Mouse (Mus musculus) liver, embryonic 15.5 days (tissue): Measurements from ENCODE around the gene Pacs2. TPM values are rescaled to one million over a fixed set of nuclear protein-coding genes. Genes with fewer than 3 reads are reported as not detected.

ENCODE experiments used
- ATAC-seq: fragments of 200-750 bp; cut with Nextera tagmentation; 2 replicates; pipeline ENCODE4 v1.8.0; 2017; ENCODE audit warnings: moderate number of reproducible peaks, mild to moderate bottlenecking, moderate library complexity; ENCODE audit not compliant: insufficient read depth
- H3K27ac ChIP-seq: fragments of 300-500 bp; sonication (generic); replicated peaks from 2 replicates; pipeline ENCODE4 v1.5.1; 2015; ENCODE audit warnings: mild to moderate bottlenecking, inconsistent platforms
- H3K27me3 ChIP-seq: fragments of 300-500 bp; sonication (generic); 2 replicates; pipeline ENCODE4 v1.6.1; 2015; ENCODE audit warnings: mild to moderate bottlenecking, inconsistent platforms
- H3K36me3 ChIP-seq: fragments of 300-500 bp; sonication (generic); replicated peaks from 2 replicates; pipeline ENCODE4 v1.6.1; 2015; ENCODE audit warnings: moderate library complexity, mild to moderate bottlenecking, inconsistent platforms
- H3K4me1 ChIP-seq: fragments of 300-500 bp; sonication (generic); replicated peaks from 2 replicates; pipeline ENCODE4 v1.6.1; 2015; ENCODE audit warnings: inconsistent platforms
- H3K4me2 ChIP-seq: fragments of 300-500 bp; sonication (generic); 2 replicates; pipeline ENCODE4 v1.6.1; 2015; ENCODE audit warnings: moderate library complexity, mild to moderate bottlenecking, inconsistent platforms
- H3K4me3 ChIP-seq: fragments of 300-500 bp; sonication (generic); replicated peaks from 2 replicates; pipeline ENCODE4 v1.5.1; 2015; ENCODE audit warnings: mild to moderate bottlenecking, inconsistent platforms
- H3K9ac ChIP-seq: fragments of 300-500 bp; sonication (generic); 2 replicates; pipeline ENCODE4 v1.6.1; 2015; ENCODE audit warnings: moderate library complexity, mild to moderate bottlenecking, inconsistent platforms
- H3K9me3 ChIP-seq: fragments of 300-500 bp; sonication (generic); replicated peaks from 2 replicates; pipeline ENCODE4 v1.6.1; 2016; ENCODE audit warnings: inconsistent platforms
- WGBS: fragments of 180-500 bp; shearing (Covaris S2); methylation state at CpG from one replicate; pipeline ENCODE4 v1.1.7; 2015; ENCODE audit warnings: mixed read lengths; ENCODE audit not compliant: insufficient replicate concordance; 5-methylcytosine and 5-hydroxymethylcytosine counted together
- polyA plus RNA-seq: library from polyadenylated mRNA; unstranded; fragments of >200 nt; fragmentation: Nextera tagmentation; extraction: Ambion mirVana; gene quantifications from 2 replicates; pipeline ENCODE4 v1.2.1, GENCODE M21; 2015

Pacs2 gene
- polyA plus RNA-seq, 1 experiment from 2014 or later, result 6.1 TPM

DNA sequence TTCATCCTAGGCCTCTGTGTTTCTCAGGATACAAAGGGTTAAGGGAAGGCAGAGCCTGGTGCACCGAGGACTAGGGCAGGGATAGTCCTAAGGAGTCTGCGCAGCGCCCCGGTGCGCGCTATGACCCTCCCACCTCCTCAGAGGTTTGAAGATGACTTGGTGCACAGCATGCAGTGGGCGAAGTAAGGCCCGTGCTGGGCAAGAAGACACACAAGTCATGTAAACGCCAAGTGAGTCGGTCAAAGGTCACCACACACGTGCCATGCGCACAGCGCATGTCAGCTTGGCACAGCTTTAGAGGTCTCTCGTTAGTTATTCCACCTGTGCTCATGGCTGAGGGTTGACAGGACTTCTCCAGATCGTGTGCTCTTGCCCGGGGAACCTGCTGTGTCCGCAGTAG, 75.7 kb downstream of the Pacs2 start:
- Histone ChIP-seq H3K27ac (no peak overlapping the region), H3K9me3 (no peaks in the 10 kb centered on the region), H3K4me1 (no peaks in the 10 kb centered on the region), H3K9ac (no peak overlapping the region), H3K36me3 (no peaks in the 10 kb centered on the region), H3K4me3 (no peak overlapping the region), H3K4me2 (no peak overlapping the region), H3K27me3 (peaks cover 23% of the 10 kb centered on the region)
- 81% methylated on average over 17 of the region's 17 CpGs for WGBS
- ATAC-seq, result no peak

- H3K27ac ChIP-seq, result no peak overlapping the region
- peak overlapping the region; percentile 97; the same call in 1 of the 2 replicates for H3K4me2 ChIP-seq
- ATAC-seq, result no peak
- peaks cover 41% of the 10 kb centered on the region for H3K4me1 ChIP-seq
- no peaks in the 10 kb centered on the region for H3K9me3 ChIP-seq
- H3K36me3 ChIP-seq, result no peaks in the 10 kb centered on the region
- no peak overlapping the region for H3K9ac ChIP-seq
- WGBS, result 63% methylated on average over 5 of the region's 5 CpGs
- no peak overlapping the region; the same call in 1 of the 2 replicates for H3K4me3 ChIP-seq
- peaks cover 21% of the 10 kb centered on the region; the same call in 1 of the 2 replicates for H3K27me3 ChIP-seq
Measured at GRCm38 (mm10) chr12:113097040-113097439, 82.7 kb downstream of the Pacs2 start.

- 3% methylated on average over 39 of the region's 53 CpGs for WGBS
- H3K4me2 ChIP-seq, result peak within 1 kb of the TSS; percentile 97
- H3K9ac ChIP-seq, result peak within 1 kb of the TSS; percentile 98
- no peaks in the 10 kb centered on the region for H3K9me3 ChIP-seq
- peaks cover 49% of the 10 kb centered on the region for H3K4me1 ChIP-seq
- H3K27me3 ChIP-seq, result peaks cover 21% of the 10 kb centered on the region; the same call in 1 of the 2 replicates
- H3K36me3 ChIP-seq, result no peaks in the 10 kb centered on the region; the same call in 1 of the 2 replicates
- peak within 1 kb of the TSS; percentile 92 for H3K4me3 ChIP-seq
- H3K27ac ChIP-seq, result peak within 1 kb of the TSS; percentile 86
- ATAC-seq, result peak; percentile 64
Measured at GRCm38 (mm10) chr12:113097749-113098281, 83.5 kb downstream of the Pacs2 start, which contains the start of gene Mta1. Mta1 (plus strand) TSS chr12:113098278.

GRCm38 (mm10) chr12:113098530-113099151, 84.3 kb downstream of the Pacs2 start:
- Histone ChIP-seq H3K27ac (peak overlapping the region; percentile 86), H3K36me3 (no peaks in the 10 kb centered on the region; the same call in 1 of the 2 replicates), H3K4me3 (peak overlapping the region; percentile 92), H3K4me2 (peak overlapping the region; percentile 97), H3K4me1 (peaks cover 56% of the 10 kb centered on the region), H3K27me3 (peaks cover 21% of the 10 kb centered on the region; the same call in 1 of the 2 replicates), H3K9me3 (no peaks in the 10 kb centered on the region), H3K9ac (peak overlapping the region; percentile 98)
- peak; percentile 17; the same call in 1 of the 2 replicates for ATAC-seq
- under 1% methylated on average over 58 of the region's 60 CpGs for WGBS

GRCm38 (mm10) chr12:113099470-113100237, 85.3 kb downstream of the Pacs2 start:
- H3K27me3 ChIP-seq, result peaks cover 21% of the 10 kb centered on the region; the same call in 1 of the 2 replicates
- H3K9ac ChIP-seq, result peak overlapping the region; percentile 98
- H3K36me3 ChIP-seq, result no peaks in the 10 kb centered on the region; the same call in 1 of the 2 replicates
- peak overlapping the region; percentile 97 for H3K4me2 ChIP-seq
- no peaks in the 10 kb centered on the region for H3K9me3 ChIP-seq
- peak overlapping the region; percentile 92 for H3K4me3 ChIP-seq
- WGBS, result 11% methylated on average over 6 of the region's 6 CpGs
- H3K27ac ChIP-seq, result peak overlapping the region; percentile 86
- ATAC-seq, result no peak
- peaks cover 67% of the 10 kb centered on the region for H3K4me1 ChIP-seq

GRCm38 (mm10) chr12:113100448-113101076, 86.3 kb downstream of the Pacs2 start:
- ATAC-seq, result no peak
- 66% methylated on average over 5 of the region's 5 CpGs for WGBS
- H3K4me3 ChIP-seq, result no peak overlapping the region
- peaks cover 21% of the 10 kb centered on the region; the same call in 1 of the 2 replicates for H3K27me3 ChIP-seq
- H3K27ac ChIP-seq, result 0 out of 2 replicates have a peak overlapping the region, but pooled peaks have one; percentile 30
- H3K36me3 ChIP-seq, result no peaks in the 10 kb centered on the region; the same call in 1 of the 2 replicates
- H3K9me3 ChIP-seq, result no peaks in the 10 kb centered on the region
- H3K9ac ChIP-seq, result no peak overlapping the region
- H3K4me2 ChIP-seq, result 0 out of 2 replicates have a peak overlapping the region, but pooled peaks have one; percentile 97
- H3K4me1 ChIP-seq, result peaks cover 76% of the 10 kb centered on the region

DNA sequence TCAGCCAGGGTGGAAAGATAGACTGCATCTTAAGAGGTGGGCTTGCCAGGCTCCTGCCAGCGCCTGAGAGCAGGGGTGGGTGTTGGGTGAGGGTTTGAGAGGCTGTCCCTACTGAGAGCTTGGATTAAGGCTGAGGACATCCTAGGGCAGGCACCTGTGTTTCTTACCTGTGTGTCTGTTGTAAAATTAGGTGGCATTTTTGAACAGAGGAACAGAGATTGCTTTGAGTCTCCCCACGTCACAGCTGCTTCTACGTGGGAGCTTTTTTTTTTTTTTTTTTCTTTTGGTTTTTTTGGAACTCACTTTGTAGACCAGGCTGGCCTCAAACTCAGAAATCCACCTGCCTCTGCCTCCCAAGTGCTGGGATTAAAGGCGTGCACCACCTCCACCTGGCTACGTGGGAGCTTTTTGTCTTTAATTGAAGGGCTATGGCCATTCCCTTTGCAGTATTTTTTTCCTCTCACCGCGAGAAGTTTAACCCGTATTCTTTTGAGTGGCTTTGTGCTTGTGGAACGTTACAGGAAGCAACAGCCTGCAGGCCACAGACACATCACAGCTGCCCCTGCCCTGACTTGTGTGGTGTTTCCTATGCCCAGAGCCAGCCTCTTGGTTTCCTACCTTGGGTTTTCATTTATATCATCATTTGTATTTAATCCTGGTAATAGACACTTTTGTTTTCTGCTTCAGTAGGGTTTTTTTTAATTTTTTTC, 87.1 kb downstream of the Pacs2 start:
- no peak for ATAC-seq
- Histone ChIP-seq H3K4me3 (no peak overlapping the region), H3K27ac (0 out of 2 replicates have a peak overlapping the region, but pooled peaks have one; percentile 30), H3K27me3 (peaks cover 14% of the 10 kb centered on the region; the same call in 1 of the 2 replicates), H3K9me3 (no peaks in the 10 kb centered on the region), H3K9ac (no peak overlapping the region), H3K4me1 (peaks cover 84% of the 10 kb centered on the region), H3K4me2 (no peak overlapping the region), H3K36me3 (no peaks in the 10 kb centered on the region; the same call in 1 of the 2 replicates)
- 65% methylated on average over 9 of the region's 9 CpGs for WGBS

- H3K27ac ChIP-seq, result peak overlapping the region; percentile 38; the same call in 1 of the 2 replicates
- H3K4me3 ChIP-seq, result no peak overlapping the region
- no peaks in the 10 kb centered on the region; the same call in 1 of the 2 replicates for H3K36me3 ChIP-seq
- ATAC-seq, result no peak
- H3K9ac ChIP-seq, result no peak overlapping the region
- H3K27me3 ChIP-seq, result peaks cover 4% of the 10 kb centered on the region; the same call in 1 of the 2 replicates
- H3K4me2 ChIP-seq, result no peak overlapping the region
- 54% methylated on average over 6 of the region's 6 CpGs for WGBS
- peaks cover 90% of the 10 kb centered on the region for H3K4me1 ChIP-seq
- H3K9me3 ChIP-seq, result no peaks in the 10 kb centered on the region
Measured at GRCm38 (mm10) chr12:113102461-113102860, 88.2 kb downstream of the Pacs2 start.

GRCm38 (mm10) chr12:113103846-113104451, 89.6 kb downstream of the Pacs2 start:
- Histone ChIP-seq H3K36me3 (no peaks in the 10 kb centered on the region; the same call in 1 of the 2 replicates), H3K4me2 (no peak overlapping the region), H3K27me3 (no peaks in the 10 kb centered on the region), H3K9me3 (no peaks in the 10 kb centered on the region), H3K9ac (no peak overlapping the region), H3K4me3 (no peak overlapping the region), H3K4me1 (peaks cover 95% of the 10 kb centered on the region), H3K27ac (peak overlapping the region; percentile 43; the same call in 1 of the 2 replicates)
- ATAC-seq, result no peak
- 70% methylated on average over 8 of the region's 8 CpGs for WGBS
